Mouse (Mus musculus) megakaryocyte, embryonic 14.5 days (primary cell): ENCODE results near the gene Rnpepl1.

Experiments used
- FLI1 ChIP-seq: IDR thresholded peaks from 2 replicates; pipeline ENCODE4 v1.6.1; 2012; ENCODE audit warnings: low read length, inconsistent platforms, mixed read lengths
- GATA1 ChIP-seq: IDR thresholded peaks from 3 replicates; pipeline ENCODE4 v1.6.1; 2012; ENCODE audit warnings: mixed read lengths, low read length, inconsistent platforms, borderline replicate concordance

GRCm38 (mm10) chr1:92943219-92943989, 32.8 kb downstream of the Rnpepl1 start:
- TF ChIP-seq GATA1 (no peak), FLI1 (no peak)
